Mouse (Mus musculus) ovary, adult 18-20 months (tissue): ENCODE measurements around the gene Faf1.
"Not testable (repeated sequence)": the region's sequence is repeated elsewhere in the genome, so short reads cannot be mapped to it uniquely, and the experiment has no call there.

Experiments
- DNase-seq: peaks from one replicate; pipeline ENCODE4 v3.0.0; 2022; ENCODE audit warnings: low spot score, mixed read lengths

The Faf1 gene

DNA sequence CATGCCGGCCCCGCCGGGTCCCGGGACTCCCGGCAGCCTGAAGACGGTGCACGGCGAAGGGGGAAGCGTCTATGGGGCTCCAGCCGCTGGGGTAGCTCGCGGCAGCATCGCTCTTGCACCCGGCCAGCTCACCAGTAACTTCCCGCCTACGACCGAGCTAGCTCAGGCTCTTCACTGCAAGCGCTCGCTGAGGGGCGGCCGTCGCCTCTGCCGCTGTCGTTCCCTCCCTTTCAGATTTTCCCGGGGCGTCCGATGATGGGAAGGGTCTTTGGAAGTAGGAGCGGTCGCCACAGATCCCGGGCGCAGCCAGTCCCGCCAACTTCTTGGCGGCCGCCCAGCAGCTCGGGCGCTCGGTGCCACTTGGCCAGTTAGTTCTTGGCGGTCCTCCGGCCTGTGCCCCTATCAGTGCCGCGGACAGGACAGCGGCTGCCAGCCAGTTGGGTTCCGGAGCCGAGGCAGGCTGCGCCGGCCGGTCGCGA, 10.4 kb upstream of the Faf1 start:
- peak; percentile 20 for DNase-seq

- DNase-seq, result peak; percentile 83
Measured at GRCm38 (mm10) chr4:109666461-109667269, 9.7 kb upstream of the Faf1 start, which contains the start of gene Cdkn2c. Cdkn2c (minus strand) TSS chr4:109667189.

DNA sequence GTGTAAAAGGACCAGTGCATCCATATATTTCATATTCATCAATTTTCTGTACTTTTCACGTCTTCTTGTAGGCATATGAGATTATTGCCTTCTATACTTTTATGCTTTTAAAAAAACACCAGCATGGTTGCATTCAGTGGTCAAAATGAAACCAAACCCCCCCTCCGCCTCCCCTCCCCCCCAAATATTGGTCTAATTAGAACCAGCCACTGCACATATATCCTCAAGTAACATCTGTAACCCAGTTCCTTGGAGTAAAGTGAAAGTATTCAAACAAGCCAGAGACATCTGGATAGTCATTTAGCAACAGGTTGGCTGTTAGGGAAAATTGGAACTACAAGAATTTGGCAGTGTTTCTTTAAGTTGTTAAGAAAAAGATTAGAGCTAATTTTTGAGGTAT, 8.9 kb upstream of the Faf1 start:
- no peak for DNase-seq

DNA sequence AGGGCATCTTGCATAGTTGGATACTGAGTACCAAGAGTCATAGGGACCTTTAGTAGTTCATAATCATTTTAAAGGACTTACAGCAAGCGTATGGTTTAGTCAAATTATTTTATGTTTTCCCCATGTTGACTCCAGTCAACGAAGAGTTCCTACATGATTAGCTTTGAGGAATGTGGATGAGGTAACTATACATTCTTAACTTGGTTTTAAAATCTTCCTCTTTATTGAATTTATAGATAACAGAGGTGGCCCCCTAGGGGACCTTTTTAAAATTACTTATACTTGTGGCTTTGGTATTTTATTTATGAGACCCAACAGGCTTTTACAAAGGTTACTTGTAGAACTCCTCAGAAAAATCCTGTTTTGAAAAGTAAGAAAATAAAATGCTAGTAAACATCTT, 6.2 kb upstream of the Faf1 start:
- DNase-seq, result no peak

DNA sequence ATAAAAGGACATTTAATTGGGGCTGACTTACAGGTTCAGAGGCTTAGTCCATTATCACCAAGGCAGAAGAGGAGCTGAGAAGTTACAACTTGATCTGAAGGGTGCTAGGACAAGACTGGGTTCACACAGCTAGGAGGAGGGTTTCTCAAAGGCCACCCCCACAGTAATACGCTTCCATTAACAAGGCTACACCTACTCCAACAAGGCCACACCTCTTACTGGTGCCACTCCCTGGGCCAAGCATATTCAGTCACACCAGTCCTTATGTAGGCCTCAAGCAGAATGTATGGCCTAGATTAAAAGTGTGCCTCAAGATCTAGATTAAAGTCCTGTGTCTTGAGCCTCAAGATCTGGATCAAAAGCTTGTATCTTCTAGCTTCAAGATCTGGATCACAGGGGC, 4.4 kb upstream of the Faf1 start:
- DNase-seq, result no peak

GRCm38 (mm10) chr4:109674097-109674496, 2.3 kb upstream of the Faf1 start:
- DNase-seq, result no peak

- no peak for DNase-seq
Measured at GRCm38 (mm10) chr4:109677221-109677620, 833 bp downstream of the Faf1 start.

GRCm38 (mm10) chr4:109683561-109683960, 7.2 kb downstream of the Faf1 start:
- DNase-seq, result no peak

- DNase-seq, result no peak
Measured at GRCm38 (mm10) chr4:109692674-109693073, 16.3 kb downstream of the Faf1 start.

DNA sequence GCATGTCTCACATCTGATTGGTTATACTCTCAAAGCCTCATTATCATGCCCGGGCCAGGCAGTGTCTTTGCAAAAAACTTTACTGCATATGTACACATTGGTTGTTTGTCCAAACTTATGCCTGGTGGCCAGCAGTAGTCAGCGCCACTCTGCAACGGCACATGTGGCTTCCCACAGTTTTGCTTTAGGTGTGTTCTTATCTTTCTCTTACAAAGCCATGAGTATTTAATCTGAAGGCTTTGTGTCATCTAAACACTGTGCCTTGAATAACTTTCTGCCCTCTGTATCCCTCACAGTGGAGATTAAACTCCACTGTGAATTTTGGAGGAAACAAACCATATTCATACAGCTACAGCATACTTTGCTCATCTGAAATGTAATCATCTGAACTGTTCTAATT, 24.3 kb downstream of the Faf1 start:
- not testable (repeated sequence) for DNase-seq

- no peak for DNase-seq
Measured at GRCm38 (mm10) chr4:109703568-109703967, 27.2 kb downstream of the Faf1 start.

DNA sequence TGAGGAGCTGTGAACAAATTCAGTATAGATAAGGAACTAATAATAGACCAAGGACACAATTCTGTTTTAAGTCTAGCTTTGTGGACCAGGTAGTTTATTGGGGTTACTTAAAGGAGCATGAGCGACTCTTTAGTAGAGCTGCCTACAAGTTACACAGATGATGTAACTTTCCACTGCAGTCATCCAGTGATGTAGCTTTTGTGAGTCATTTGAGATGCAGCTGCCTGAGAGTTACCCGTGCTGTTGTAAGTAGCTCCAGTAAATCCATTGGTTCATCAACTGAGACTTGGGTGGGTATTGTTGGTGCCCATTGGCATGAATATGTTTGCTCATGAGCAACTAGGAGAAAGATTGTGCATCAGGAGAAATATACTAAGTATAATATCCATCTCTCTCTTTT, 29.0 kb downstream of the Faf1 start:
- DNase-seq, result no peak

- no peak for DNase-seq
Measured at GRCm38 (mm10) chr4:109719281-109719680, 42.9 kb downstream of the Faf1 start.

GRCm38 (mm10) chr4:109729281-109729680, 52.9 kb downstream of the Faf1 start:
- no peak for DNase-seq

- DNase-seq, result no peak
Measured at GRCm38 (mm10) chr4:109735754-109736153, 59.4 kb downstream of the Faf1 start.

DNA sequence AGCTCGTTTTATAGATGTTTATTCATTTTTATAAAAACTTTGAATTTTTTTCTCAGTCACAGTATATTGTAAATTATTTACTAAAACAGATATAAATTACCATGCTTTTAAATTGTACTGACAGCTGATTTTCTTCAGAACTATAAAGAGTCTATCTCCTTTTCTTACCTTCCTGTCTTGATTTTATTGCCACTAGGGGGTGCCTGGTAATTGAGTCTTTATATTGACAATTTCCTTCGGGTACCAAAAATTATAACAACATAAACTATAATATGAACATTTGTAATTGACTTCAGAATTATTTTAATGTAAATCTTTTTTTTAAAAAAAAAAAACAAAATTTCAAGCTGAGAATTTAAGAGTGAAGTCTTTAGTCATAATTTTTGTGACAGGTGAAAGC, 67.6 kb downstream of the Faf1 start:
- no peak for DNase-seq

DNA sequence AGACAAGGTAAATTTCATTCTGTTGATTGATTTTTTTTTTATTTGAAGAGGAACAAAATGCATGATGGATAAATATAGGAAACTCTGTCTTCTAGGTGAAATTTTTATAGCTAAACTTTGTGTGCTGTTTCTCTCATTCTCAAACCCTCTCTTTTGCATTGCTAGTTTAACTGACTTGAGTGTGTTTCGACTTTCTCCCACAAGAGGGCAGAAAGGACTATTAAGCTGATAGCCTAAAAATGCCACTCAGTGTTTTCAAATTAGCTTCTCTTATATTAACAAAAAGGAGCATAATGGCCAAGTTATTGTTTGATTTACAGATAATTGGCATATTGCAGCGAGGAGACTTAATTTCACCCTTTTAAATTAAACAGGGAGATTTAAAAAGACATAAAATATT, 82.6 kb downstream of the Faf1 start:
- DNase-seq, result no peak

GRCm38 (mm10) chr4:109759901-109760300, 83.5 kb downstream of the Faf1 start:
- DNase-seq, result no peak

DNA sequence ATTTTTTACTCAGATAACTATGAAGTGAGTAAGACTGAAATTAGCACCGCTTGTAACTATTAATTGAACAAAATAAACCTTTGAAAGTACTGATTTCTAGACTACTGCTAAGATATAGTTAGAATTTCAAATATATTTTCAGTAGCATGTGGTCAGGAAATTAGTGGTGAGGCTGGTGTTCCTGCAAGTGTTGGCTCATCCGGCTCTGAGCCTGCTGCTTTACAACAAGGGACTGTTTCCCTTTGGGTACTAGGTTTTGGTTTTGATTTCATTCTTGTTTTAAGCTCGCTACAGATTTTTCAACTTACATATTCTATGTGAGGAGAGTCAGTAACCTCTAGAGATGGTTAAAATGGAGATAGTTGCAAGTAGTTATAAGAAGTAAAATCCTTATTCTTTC, 84.1 kb downstream of the Faf1 start:
- no peak for DNase-seq

DNA sequence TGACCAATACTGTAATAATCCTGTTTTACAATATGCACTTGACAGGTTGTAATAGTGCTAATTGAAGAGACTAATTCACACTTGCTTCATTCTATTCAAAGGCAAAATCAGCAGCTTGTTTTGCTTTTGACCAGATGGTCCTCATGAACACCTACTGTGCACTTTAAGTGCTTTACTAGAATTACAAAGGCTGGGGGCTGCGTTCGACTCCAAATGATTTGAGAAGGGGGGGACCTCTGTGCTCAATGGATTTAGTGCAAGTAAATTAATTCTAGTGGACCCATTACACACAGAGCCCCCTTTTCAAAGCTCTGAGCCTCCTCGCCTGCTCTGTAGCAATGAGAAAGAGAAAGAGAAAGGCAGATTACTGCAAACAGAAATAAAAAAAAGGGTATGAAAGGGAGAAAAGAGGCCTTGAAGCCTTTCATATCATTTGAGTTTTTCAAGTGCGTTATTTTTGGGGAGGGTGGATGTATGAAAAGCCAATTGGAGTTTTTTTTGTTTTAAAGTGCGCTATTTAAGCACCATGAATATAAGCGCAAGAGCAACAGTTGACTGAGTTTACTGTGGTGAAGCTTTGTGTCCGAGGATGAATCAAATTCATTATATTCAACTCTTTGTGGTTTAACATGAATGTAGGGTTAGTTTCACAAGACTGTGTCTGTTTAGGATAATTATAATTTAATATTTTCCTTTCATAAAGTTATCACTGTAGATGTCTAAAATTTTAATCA, 86.5 kb downstream of the Faf1 start:
- DNase-seq, result no peak

DNA sequence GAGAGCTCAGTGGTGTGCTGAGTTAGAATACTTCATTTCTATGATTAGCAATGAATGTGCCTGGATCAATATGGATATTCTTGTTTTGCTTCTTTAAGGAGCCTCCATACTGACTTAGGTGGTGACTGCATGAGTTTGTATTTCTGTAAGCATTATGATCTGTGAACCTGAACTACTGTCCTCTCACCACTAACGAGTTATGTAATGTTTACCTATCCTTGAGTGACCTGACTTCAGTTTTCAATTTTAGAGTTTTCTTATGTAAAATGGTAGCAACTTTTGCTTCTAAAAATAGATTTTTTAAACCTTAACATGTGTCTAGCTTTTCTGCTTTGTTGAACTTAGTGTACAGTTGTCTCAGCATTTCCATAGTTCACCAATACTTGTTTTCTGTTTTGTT, 92.7 kb downstream of the Faf1 start:
- no peak for DNase-seq

DNA sequence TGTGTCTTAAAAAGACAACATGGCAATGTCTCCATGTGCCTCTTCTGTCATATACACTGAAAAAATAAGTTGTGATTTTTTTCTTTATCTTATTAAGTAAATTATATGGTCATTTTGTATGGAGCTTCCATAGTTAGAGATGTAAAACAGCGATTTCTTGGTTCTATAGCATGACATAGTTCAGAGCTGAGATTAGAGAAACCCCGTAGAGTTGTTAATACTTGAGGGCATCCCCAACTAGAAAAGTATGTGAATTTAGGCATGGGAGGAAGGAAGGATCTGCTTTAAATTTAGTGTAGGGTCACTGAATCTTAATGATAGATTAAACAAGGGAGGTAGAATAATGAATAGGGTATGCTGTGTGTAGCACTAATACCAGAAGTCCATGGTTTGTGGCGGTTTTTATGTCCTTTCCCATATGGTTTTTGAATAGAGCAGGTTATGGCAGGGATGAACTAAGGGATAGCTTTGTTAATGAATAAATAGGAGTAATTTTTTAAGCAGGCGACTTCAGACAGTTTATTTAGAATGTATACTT, 106.3 kb downstream of the Faf1 start:
- no peak for DNase-seq
